Mouse (Mus musculus): Measurements from ENCODE around the gene Fcgr4. TPM values are rescaled to one million over a fixed set of nuclear protein-coding genes. Genes with fewer than 3 reads are reported as not detected.
A peak's percentile ranks its signal among the peaks of the same experiment; 100 is the strongest.

Gene Fcgr4
- total and polyA plus RNA-seq, 3 experiments: not detected

GRCm38 (mm10) chr1:170972936-170973335, 45.8 kb upstream of the Fcgr4 start:
- no peak for TF ChIP-seq ZMIZ1 (IDR thresholded peaks at IDR 0.05; ENCODE audit: low read depth, low read length)
- TF ChIP-seq KAT2A (conservative IDR thresholded peaks at IDR 0.05; ENCODE audit: low read depth, low read length): no peak
- TF ChIP-seq ZKSCAN1 (IDR thresholded peaks at IDR 0.05; ENCODE audit: low read depth, low read length): no peak
- TF ChIP-seq USF1 (IDR thresholded peaks at IDR 0.05; ENCODE audit: low read depth, low read length): 0 out of 2 replicates have a peak, but pooled peaks have one; percentile 52
- TF ChIP-seq EP300 (IDR thresholded peaks at IDR 0.05; ENCODE audit: low read depth in 1 of 2, low read length in 2 of 2): peak; percentile 22 to 53; a peak in 2 of 4 replicates
- 0 out of 2 replicates have a peak, but pooled peaks have one; percentile 44 for TF ChIP-seq ELF1 (IDR thresholded peaks at IDR 0.05; ENCODE audit: low read depth, low read length)
- no peak for TF ChIP-seq NRF1 (IDR thresholded peaks at IDR 0.05; ENCODE audit: insufficient read depth, low read depth, low read length, poor library complexity, severe bottlenecking)
- TF ChIP-seq CTCF (IDR thresholded peaks at IDR 0.05 in 2 of 3, conservative IDR thresholded peaks at IDR 0.05 in 1 of 3; ENCODE audit: control insufficient read depth in 1 of 3, insufficient read depth in 1 of 3, low read depth in 2 of 3, low read length in 3 of 3, poor library complexity in 1 of 3, severe bottlenecking in 1 of 3): no peak
- peak; percentile 91 for TF ChIP-seq ETS1 (IDR thresholded peaks at IDR 0.05; ENCODE audit: low read depth, low read length)
- no peak for TF ChIP-seq ZNF384 (IDR thresholded peaks at IDR 0.05; ENCODE audit: low read depth, low read length)
- TF ChIP-seq UBTF (IDR thresholded peaks at IDR 0.05; ENCODE audit: borderline replicate concordance, insufficient read depth, low read depth, low read length): no peak
- TF ChIP-seq NELFE (IDR thresholded peaks at IDR 0.05; ENCODE audit: low read depth, low read length): no peak
- no peak for TF ChIP-seq MYB (IDR thresholded peaks at IDR 0.05; ENCODE audit: low read depth, low read length)
- peak; percentile 44; the same call in 1 of the 2 replicates for TF ChIP-seq SIN3A (IDR thresholded peaks at IDR 0.05; ENCODE audit: low read length)
- TF ChIP-seq SMC3 (IDR thresholded peaks at IDR 0.05; ENCODE audit: low read depth, low read length): no peak
- no peak for TF ChIP-seq TCF12 (IDR thresholded peaks at IDR 0.05; ENCODE audit: low read depth, low read length)
- TF ChIP-seq TAL1 (IDR thresholded peaks at IDR 0.05; ENCODE audit: low read length): no peak
- no peak for TF ChIP-seq CHD1 (IDR thresholded peaks at IDR 0.05; ENCODE audit: low read depth, low read length)
- no peak for TF ChIP-seq JUND (IDR thresholded peaks at IDR 0.05; ENCODE audit: low read depth, low read length)
- peak; percentile 83 for TF ChIP-seq MAX (IDR thresholded peaks at IDR 0.05; ENCODE audit: low read length)
- TF ChIP-seq MYC (IDR thresholded peaks at IDR 0.05; ENCODE audit: low read depth, low read length): peak; percentile 92; the same call in 1 of the 2 replicates
- TF ChIP-seq MAFK (IDR thresholded peaks at IDR 0.05; ENCODE audit: borderline replicate concordance, low read depth, low read length): peak; percentile 89; the same call in 1 of the 2 replicates
- TF ChIP-seq MAZ (IDR thresholded peaks at IDR 0.05; ENCODE audit: low read depth, low read length): no peak
- TF ChIP-seq POLR2A (IDR thresholded peaks at IDR 0.05; ENCODE audit: control insufficient read depth in 1 of 2, insufficient read depth in 1 of 2, low read depth in 1 of 2, low read length in 2 of 2, poor library complexity in 1 of 2): no peak
- TF ChIP-seq E2F4 (IDR thresholded peaks at IDR 0.05; ENCODE audit: borderline replicate concordance, low read depth, low read length): no peak
- TF ChIP-seq GATA1 (IDR thresholded peaks at IDR 0.05; ENCODE audit: low read depth, low read length): no peak
- TF ChIP-seq BHLHE40 (IDR thresholded peaks at IDR 0.05; ENCODE audit: borderline replicate concordance, low read depth, low read length): no peak
- TF ChIP-seq MXI1 (IDR thresholded peaks at IDR 0.05; ENCODE audit: low read depth, low read length): peak; percentile 72; the same call in 1 of the 2 replicates
- TF ChIP-seq RAD21 (IDR thresholded peaks at IDR 0.05; ENCODE audit: low read depth, low read length): no peak
- no peak for TF ChIP-seq HCFC1 (IDR thresholded peaks at IDR 0.05; ENCODE audit: low read depth, low read length)
- Histone ChIP-seq H3K9ac (ENCODE audit: control insufficient read depth, low read depth, low read length, poor library complexity, severe bottlenecking) (no peak overlapping the region), H3K9me3 (replicated peaks; ENCODE audit: insufficient read depth, low read length) (no peaks in the 10 kb centered on the region), H3K36me3 (ENCODE audit: control insufficient read depth in 1 of 2, insufficient read depth in 2 of 2, low read length in 2 of 2) (peaks cover 0 to 20% of the 10 kb centered on the region in 2 experiments; a peak in 2 of 4 replicates), H3K79me2 (ENCODE audit: control insufficient read depth, insufficient read depth, low read length, poor library complexity) (no peaks in the 10 kb centered on the region), H3K4me3 (ENCODE audit: control insufficient read depth in 1 of 2, insufficient read depth in 1 of 2, low read depth in 2 of 2, low read length in 2 of 2) (no peak overlapping the region), H3K27me3 (ENCODE audit: control insufficient read depth in 1 of 2, insufficient read depth in 2 of 2, low read length in 2 of 2) (no peaks in the 10 kb centered on the region), H3K27ac (ENCODE audit: control insufficient read depth, low read depth, low read length) (peak overlapping the region; percentile 18; the same call in 1 of the 2 replicates), H3K4me1 (ENCODE audit: control insufficient read depth in 1 of 2, insufficient read depth in 2 of 2, low read length in 2 of 2) (peaks cover 7 to 25% of the 10 kb centered on the region in 2 experiments)
- peak; percentile 72 for DNase-seq (ENCODE audit: low read depth, low spot score)

Data from MEL (cell line).